Mouse (Mus musculus) cerebellum, adult 8-10 months (tissue): ENCODE results near the gene Dnajc2.

Experiments used
- DNase-seq: peaks from one replicate; pipeline ENCODE4 v3.0.0; 2022

Dnajc2 gene

DNA sequence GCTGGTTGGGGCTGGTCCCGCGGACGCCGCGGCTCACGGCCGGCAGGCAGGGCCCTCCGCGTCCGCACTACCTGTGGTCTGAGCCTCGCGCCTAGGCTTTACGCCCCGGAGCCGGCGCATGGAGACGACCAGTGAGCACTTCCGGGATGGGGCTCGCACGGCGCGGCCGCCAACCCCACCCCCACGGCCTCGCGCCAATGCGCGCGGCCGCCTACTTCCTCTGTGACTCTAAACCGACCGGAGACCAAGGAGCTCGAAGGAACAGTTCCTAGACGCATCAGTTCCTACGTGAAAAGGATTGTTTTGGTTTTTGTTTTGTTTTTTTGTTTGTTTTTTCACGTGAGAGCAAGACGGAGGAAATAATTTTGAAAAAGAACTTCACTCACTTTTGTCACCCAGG is at the start of gene Dnajc2, which contains the start of gene Psmc2:
TSS of gene Dnajc2 (minus strand) at position 199 of the 400 bp plus-strand sequence.
TSS of gene Psmc2 (plus strand) at position 231 of the 400 bp plus-strand sequence.
- peak; percentile 88 for DNase-seq

DNA sequence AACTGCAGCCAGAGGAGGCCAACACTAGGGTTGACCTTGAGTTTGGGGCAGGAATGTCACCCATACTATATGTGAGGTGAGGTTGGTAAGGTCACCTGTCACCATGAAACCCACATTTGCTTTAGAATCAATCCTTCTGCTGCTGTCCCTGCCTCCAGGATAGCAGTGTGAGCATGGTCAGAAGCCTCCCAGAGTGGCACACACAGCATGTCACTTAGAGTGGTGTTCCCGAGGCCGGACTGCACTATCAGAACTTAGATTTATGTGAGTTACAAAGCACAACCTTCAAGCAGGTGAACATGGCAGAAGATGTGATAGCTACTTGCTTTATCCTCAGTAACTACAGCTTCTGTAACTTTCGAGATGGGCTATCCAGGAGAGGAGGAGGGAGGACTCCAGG is 46.7 kb upstream of the Dnajc2 start:
- no peak for DNase-seq

DNA sequence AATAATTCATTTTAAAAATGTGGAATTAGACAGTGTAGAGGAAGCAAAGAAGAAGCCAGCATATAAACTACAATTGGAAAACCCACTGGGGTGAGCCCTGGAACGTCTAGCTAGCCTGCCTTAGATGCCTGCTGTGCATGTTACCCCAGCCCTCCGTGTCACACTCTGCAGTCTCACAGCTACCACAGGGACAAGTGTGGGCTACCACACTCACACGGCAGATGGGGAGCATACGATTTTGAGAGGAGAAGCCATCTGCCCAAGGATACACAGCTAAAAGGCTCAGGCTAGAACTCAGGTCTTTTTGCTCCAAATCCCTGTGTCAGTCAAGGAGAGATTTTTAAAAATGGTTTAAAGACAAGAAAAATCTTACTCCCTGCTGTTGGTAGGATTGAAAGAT is 43.8 kb upstream of the Dnajc2 start:
- DNase-seq = no peak

DNA sequence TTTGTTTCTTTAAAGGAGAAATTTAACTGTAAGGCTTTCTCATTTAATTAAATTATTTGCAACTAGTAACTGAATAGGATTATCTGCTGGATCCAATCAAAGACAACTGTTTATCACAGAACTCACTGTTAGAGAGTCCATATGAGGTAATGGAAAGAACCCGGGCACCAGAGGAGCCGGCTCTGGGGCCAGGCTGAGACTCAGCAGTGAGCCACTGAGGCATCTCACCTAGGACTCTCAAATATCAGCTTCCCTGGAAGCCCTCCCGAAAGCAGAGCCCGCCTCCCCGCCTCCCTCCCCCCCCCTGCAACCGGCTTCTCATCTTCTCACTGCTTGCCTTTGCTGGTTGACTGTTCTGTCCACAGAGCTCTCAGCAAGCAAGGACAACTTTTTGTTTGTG is 42.6 kb upstream of the Dnajc2 start:
- no peak for DNase-seq

DNA sequence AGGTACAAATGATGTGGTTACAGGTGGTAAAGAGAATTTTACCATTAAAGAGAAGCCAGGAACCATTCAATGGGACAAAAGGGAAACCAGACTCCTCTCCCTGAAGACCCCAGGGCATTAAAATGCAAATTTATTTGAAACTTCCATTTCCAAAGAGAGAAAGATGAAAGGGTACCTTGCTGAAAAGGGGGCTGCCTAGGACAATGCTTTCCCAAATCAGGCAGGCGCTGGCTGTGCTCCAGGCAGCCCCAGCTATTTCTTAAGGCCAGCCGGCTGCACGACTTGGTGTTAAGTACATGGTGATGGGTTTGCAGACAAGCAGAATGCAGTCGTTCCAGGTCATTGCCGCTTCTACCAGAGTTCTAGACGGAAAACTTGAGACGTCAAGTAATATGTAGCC is 41.3 kb upstream of the Dnajc2 start:
- no peak for DNase-seq

DNA sequence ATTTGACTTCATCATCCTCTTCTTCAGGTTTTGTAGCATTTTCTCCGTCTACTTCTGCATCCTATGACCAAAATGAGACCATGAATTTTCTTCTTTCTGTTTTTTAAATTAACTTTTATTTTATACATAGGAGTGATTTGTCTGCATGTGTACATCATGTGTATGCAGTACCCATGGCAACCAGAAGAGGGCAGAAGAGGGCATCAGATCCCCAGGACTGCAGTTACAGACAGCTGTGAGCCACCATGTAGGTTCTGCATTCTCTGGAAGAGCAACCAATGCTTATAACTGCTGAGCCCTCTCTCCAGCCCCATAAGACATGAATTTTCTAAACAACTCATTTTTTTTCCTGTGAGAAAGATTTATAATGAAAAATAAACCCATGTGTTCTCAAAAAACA is 28.9 kb upstream of the Dnajc2 start:
- no peak for DNase-seq

DNA sequence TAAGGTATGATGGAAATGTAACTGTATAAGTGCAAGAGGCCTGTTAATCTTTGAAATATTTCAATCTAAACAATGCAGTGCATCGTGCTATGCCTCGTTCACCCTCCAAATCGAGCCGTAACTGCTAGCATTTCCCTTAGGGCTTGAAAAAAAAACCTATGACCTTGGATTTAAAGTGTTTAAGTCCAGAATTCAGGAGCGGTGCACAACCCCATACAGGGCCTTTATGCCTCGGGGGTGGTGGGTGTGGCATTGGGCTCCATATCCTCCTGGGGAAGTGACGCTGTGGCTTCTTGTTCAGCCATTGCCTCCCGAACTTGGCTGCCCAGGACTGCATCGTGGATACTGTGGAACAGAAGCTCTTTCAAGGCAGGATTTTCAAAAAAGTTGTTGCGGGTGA is 25.9 kb upstream of the Dnajc2 start:
- DNase-seq = no peak

DNA sequence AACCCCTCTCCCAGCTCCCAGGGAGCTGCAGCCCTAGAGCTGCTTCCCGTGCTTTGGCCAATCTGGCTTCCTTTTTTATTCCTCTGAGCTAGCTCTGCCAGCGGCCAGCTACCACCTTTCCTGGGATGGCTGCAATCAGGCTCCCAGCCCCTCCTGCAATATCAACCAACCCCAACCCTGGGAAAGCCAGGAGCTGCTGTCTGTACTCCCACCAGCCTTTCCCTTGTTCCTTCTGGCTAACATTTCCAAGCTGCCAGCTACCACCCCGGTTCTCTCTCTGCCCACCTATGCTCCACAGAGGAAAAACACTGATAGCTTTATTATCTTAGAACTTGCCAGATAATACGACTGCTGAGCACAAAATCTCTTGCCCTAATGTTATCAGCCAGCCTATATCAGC is 19.8 kb upstream of the Dnajc2 start:
- DNase-seq = no peak

DNA sequence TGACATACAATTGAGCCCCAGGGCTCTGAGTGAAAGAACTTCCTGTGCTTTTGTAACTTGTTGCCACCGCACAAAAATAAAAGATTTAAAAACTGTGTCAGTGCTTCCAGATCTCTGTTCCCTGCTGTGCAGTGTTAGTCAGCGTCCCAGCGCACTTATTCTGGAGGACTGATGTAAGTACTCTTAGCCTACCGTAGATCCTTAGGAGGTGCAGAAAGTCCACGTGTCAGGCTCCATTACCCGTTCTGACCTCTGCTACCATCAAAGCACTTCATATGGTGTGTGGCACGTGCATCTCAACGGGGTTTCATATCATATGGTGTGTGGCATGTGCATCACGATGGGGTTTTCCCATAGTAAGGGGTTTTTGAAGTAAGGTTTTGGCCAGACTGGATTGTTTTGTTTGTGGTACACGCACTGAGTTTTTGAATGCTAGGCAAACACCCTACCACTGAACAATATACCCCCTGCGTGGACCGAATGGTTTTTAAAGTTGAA is 18.7 kb upstream of the Dnajc2 start:
- no peak for DNase-seq

DNA sequence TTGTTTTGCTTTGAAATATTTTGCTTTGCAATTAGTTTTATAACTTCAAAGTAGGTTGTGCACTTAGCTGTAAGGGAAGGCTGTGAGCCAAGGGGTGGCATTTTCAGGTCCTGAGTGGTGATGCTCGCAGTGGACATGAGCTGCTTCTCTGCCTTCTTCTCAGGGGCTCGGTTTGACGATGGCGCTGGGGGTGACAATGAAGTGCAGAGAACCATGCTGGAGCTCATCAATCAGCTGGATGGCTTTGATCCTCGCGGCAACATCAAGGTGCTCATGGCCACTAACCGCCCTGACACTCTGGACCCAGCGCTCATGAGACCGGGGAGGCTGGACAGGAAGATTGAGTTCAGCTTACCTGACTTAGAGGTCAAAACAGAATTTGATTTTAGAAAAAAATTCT is 17.9 kb upstream of the Dnajc2 start:
- no peak for DNase-seq

DNA sequence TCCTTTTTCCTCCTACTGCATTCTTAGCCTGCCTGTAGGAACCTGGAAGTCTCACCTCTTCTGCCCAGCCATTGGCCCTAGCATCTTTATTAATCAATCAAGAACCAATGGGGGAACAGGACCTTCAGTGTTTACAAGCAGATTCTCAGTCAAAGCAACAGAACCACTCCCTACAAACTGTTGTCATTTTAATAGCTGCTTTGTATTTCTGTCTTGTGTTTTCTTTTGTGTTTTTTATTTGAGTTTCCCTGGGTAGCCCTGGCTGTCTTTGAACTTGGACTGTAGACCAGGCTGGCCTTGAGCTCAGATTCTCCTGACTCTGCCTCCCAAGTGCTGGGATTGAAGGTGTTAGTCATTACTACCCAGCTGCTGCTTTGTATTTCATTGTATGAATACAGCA is 7.1 kb upstream of the Dnajc2 start:
- no peak for DNase-seq

DNA sequence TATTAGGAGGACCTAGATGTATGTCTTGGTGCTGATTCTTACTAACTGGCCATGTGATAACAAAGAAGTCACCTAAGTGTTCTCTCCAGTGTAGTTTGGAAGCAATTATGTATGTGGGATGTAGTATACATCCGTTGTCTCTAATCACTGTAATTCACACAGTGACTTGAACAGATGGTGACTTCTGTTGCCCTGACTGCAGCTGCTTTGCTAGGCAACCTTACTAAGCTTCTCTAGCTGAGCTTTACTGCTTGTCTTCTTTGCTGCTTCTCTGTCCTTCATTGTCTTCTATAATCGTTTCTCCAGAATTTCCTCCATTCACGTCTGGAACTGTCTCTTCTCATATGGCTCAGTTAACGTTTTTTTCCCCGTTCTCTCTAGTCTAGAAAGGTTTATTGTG is 4.0 kb upstream of the Dnajc2 start:
- DNase-seq = no peak

DNA sequence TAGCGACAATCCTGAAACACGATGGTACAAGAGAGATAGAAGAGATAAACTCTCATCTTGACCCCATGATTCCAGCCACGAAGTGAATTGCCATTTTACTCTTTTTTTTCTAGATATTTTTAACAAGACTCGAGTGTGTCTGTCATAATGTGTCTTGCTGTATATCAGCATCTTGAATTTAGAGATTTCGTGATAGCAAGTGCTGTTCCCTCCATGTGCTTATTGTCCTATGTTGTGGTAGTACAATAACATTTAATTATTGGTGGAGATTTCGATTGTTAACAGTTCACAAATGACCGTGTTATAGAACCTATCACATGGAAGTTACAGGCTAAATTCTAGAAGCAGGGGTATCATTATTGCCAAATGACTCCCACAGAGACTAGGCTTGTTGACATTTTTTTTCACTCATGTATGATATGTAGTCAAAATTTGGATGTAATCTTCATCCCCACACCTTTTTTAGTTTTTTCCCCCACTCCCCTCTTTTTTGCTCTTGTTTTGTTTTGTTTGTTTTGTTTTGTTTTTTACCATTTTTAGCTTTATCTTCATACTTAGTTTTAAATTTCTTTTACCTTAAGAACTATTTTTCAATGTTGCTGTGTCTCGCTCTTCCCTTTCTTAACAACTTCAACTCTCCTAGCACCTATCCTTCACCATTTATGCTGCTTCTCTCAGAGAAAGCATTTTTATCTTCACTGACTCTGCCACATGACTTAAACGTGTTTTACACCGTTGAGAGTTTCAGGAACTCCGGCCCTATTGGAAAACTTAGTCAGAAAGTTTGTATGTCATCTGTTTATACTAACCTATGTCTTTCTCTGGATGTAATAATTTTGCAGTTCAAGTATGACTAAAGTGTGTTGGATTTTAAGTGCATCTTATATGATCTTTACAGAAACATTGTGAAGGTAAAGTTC is 2.4 kb upstream of the Dnajc2 start:
- no peak for DNase-seq

DNA sequence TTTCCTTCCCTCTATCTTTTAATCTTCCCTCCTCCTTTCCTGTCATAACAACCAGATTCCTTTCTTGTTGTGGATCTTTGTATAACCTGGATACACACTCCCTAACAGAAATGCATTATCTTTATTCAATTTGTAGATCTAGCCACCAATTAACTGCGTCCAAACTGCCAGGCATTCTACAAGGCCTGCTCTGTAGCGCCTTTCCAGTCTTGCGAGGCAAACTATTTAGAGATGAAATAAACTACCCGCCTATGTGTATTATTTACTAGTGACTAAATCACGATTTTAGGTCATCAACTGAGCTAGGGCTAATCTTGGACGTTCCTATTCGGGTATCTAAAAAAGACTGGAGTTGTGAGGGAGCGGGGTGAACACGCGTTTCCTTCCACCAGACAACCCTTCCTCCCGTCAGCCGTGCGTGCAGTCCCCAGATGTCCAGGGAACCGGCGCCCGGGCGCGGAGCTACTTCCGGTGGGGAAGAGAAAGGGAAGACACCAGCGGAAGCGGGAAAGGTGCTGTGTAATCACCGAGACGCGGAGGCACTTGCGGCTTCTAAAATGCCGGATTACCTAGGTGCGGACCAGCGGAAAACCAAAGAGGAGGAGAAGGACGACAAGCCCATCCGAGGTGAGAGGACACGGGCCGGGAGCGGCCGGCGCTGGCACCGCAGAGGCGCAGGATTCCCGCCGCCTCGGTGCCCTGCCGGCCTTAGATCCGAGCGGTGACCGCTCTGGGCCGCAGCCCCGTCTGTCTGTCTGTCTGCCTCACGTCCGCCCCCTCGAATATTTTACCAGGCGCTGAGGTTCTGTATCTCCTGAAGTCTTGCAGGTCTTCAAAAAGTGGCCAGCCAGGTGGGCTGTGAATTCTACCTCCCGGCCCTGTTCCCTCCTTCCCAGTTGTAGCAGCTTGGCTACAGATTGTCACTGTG is 1.5 kb upstream of the Dnajc2 start:
- DNase-seq = peak; percentile 90

DNA sequence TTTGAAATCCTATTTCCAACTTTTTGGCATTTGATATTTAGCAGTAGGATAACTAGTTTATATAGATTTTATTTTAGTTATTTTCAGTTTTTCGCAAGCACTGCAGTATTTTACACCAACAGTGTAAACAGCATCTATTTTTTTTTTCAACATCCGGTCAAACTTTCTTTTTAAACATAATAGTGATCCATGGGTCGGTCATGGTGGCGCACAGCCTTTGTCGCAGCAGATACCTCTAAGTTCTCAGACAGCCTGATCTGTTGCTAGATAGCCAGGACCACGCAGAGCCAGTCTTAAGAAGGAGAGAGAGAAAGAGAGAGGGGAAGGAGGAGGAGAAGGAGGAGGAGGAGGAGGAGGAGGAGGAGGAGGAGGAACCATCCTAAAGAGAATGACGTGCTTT is 725 bp upstream of the Dnajc2 start:
- no peak for DNase-seq

DNA sequence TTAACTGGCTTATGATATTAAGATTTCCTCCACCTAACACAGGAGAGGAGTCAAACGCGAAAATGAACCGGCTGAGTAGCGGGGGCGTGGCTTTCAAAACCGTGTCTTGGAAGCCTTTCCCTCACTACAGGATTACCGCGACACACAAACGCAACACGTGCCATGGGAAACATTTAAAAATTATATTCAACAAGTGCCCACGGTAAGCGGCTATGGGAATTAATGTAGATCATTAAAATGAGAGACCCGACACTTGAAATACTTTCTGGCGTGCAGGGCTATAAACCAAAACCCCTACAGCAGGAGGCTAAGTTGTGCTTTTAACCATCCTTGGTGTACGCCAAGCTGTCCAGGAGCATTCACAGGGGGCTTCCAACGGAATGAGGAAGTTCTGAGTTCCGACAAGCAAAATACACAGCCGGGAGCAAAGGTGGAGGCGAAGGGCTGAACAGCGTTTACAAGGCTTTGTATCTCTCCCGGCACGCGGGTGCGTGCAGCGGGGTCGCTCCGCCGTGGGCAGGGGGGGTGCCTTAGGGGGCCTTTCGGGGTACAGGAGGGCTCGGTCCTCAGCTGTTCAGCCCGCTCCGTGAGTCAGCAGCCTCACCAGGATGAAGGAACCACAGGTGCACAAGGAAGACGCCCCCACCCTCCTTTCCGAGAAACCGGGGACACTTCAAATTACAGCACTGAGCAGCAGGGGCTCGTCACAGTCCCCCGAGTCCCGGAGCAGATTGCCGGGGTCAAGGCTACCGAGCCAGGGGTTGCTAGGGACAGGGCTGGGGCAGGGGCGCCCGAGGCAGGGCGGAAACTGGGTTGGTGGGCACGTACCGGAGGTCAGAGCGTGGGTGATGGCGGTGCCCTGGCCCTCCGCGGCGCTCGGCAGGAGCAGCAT is 644 bp downstream of the Dnajc2 start:
- peak; percentile 7 for DNase-seq

DNA sequence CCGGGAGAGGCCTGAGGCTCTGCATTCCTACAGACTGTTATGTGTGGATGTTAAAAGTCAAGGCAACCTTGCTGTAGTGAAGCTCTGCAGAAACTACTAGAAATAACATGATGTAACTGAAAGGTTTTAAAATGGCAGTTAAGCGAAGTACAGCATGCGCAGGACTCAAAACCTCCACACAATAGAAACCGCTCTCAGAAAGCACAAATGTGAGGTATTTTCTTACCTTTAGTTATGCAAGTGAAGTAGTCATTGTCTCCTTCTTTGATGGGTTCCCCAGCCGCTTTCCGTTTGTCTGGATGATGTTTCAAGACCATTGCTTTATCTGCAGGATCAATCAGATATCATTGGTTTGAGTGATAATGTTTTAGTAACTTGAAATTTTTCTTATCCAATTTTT is 8.6 kb downstream of the Dnajc2 start:
- no peak for DNase-seq

DNA sequence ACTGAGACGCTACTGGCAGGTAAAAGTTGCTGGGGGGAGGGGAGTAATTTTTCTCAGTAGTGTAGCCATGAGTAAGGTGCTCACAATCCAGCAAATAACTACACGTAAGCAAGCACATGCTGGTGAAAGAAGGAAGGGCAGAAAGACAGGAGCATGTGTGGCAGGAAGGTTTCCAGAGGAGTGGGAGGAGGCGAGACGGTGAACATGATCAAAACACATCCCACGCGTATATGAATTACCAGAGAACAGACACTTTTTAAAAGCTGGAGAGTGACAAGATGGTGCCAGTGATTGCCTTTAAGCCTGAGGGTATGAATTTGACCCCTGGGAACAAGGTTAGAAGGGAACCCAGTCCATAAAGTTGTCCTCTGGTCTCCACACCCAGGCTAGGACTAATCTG is 15.2 kb downstream of the Dnajc2 start:
- DNase-seq = no peak

DNA sequence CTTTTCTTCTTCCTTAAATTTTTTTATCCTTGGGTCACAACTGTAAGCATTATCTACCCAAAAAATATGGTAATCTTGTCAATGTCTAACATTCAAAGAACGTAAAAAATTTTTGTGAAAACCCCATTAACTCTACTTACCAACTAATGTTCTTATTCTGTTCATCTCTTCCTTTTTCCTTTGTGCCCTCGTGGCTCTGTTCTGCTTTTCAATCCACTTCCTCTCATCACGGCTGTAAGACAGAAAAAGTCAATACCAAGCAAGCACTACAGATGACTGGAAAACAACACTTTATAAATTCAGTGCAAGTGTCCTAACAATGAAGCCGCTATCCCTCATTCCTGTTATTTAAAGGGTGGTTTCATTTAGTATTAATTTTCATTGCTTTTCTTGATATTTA is 16.5 kb downstream of the Dnajc2 start:
- DNase-seq = no peak

DNA sequence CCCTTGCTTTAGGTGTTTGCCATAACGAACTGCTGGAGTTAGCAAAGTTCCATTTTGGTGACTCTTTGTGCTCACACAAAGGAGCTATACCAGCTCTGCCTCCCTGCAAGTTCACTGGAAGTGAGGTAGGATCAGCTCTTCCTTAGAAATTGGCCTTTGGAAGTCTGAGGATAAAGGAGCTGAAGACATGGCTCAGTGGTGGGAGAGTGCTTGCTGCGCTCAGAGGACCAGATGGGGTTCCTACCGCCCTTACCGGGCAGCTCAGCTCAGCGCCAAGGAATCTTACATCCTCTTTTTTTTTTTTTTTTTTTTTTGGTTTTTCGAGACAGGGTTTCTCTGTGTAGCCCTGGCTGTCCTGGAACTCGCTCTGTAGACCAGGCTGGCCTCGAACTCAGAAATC is 39.1 kb downstream of the Dnajc2 start:
- DNase-seq = no peak

DNA sequence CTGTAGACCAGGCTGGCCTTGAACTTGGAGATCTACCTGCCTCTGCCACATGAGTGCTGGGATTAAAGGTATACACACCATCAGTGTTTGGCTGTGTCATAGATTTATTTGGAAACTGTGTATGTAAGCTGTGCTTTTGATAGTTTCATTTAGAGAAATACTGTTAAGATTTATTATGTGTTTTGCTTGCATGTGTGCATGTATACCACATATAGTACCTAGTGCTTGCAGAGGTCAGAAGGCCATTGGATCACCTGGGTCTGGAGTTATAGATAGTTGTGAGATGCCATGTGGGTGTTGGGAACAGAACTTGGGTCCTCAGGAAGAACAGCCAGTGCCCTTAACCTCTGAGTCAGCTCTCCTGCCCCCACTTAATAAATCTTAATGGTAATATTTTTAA is 40.4 kb downstream of the Dnajc2 start:
- DNase-seq = no peak

DNA sequence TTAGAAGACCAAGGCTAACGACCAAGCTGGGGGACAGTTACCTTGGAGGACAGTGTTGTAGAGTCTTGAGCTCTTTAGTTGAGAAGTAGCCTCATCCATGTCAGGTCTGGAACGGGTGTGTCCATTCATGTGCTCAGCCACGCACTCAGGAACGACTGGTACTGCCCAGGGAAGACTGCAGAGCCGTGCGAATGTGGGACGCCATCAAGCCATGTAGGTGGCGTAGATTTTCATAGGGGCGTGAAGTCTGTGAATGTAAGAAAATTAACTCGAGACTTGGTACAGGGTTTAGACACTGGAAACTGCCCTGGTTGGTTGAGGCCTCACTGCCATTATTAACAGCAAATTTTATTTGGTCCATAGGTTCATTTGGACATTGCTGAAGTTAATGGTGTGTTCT is 41.4 kb downstream of the Dnajc2 start:
- no peak for DNase-seq

DNA sequence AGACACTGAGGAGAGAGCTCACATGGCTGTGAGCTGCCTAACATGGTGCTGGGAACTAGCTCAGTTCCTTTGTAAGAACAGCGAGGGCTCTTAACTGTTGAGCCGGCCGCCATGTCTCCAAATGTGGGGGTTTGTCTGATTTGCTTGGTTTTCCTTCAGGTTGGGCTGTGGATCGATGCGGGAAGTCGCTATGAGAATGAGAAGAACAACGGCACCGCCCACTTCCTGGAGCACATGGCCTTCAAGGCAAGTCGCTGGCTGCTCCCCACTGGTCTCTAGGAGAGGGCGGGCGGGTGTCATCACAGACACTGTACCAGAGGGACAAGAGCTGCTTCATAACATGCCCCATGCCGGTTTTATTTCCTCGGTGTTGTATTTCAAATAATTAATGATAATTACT is 45.2 kb downstream of the Dnajc2 start:
- no peak for DNase-seq
